ENCODE assay signal across 8 mouse cellular contexts in genomic region chr14:20694185-20694883, GRCm38 (mm10). TPM values are rescaled to one million over a fixed set of nuclear protein-coding genes. Genes with fewer than 3 reads are reported as not detected.
DNase-seq lines count a peak whose midpoint lies in the region; ATAC-seq and TF ChIP-seq lines count a peak whose summit lies in the region.

No protein-coding gene starts in this region.

- H3K4me2 ChIP-seq in intestine, embryonic 16.5 days (ENCODE audit: low read depth, low read length), result peak overlapping the region; percentile 84
- peak overlapping the region; percentile 80 for H3K4me2 ChIP-seq in midbrain, postnatal 0 days (ENCODE audit: low read depth, low read length, poor library complexity, severe bottlenecking)

- no peaks in the 10 kb centered on the region for H3K27me3 ChIP-seq in intestine, embryonic 16.5 days (replicated peaks; ENCODE audit: control insufficient read depth, insufficient read depth, low read length)
- no peaks in the 10 kb centered on the region for H3K27me3 ChIP-seq in midbrain, postnatal 0 days (ENCODE audit: insufficient read depth, low read length)

- TF ChIP-seq CTCF in gastrocnemius, adult 2 months (IDR thresholded peaks at IDR 0.05), result no peak
- no peak for TF ChIP-seq CTCF in midbrain, postnatal 0 days (IDR thresholded peaks at IDR 0.05)

- peak; percentile 40; the same call in 1 of the 2 replicates for ATAC-seq in erythroblast, adult 5-6 weeks (replicated peaks; ENCODE audit: low FRiP score, poor library complexity, severe bottlenecking)
- ATAC-seq in intestine, embryonic 16.5 days, result peak; percentile 27
- ATAC-seq in midbrain, postnatal 0 days (ENCODE audit: low FRiP score), result peak; percentile 19; the same call in 1 of the 2 replicates

- no peaks in the 10 kb centered on the region for H3K9me3 ChIP-seq in intestine, embryonic 16.5 days (ENCODE audit: control insufficient read depth, low read length)
- no peaks in the 10 kb centered on the region for H3K9me3 ChIP-seq in midbrain, postnatal 0 days (ENCODE audit: low read length)

- peaks cover 16% of the 10 kb centered on the region for H3K36me3 ChIP-seq in intestine, embryonic 16.5 days (ENCODE audit: control insufficient read depth, insufficient read depth, low read length)
- peaks cover 39% of the 10 kb centered on the region for H3K36me3 ChIP-seq in midbrain, postnatal 0 days (ENCODE audit: insufficient read depth, low read length)

- 43% methylated on average over 13 of the region's 13 CpGs for WGBS in intestine, embryonic 16.5 days
- 45% methylated on average over 13 of the region's 13 CpGs for WGBS in midbrain, postnatal 0 days

- no peak for DNase-seq in gastrocnemius, adult 2 months
- no peak for DNase-seq in gastrocnemius, adult 18-20 months (ENCODE audit: low spot score)
- peak; percentile 18 for DNase-seq in 3T3-L1 (ENCODE audit: low read depth, low spot score)
- peak; percentile 17 for DNase-seq in midbrain, postnatal 0 days (ENCODE audit: low spot score)
- no peak for DNase-seq in urinary bladder, adult 2 months (ENCODE audit: low spot score)
- no peak for DNase-seq in layer of hippocampus, postnatal 36 days

- intact Hi-C loops in gastrocnemius, adult 2 months (cut with DNase I), result no loop called here

- peak overlapping the region; percentile 95 for H3K27ac ChIP-seq in gastrocnemius, adult 2 months
- peak overlapping the region; percentile 99; the same call in 1 of the 2 replicates for H3K27ac ChIP-seq in intestine, embryonic 16.5 days (ENCODE audit: low read length)
- peak overlapping the region; percentile 96 for H3K27ac ChIP-seq in midbrain, postnatal 0 days (ENCODE audit: low read depth, low read length)

- H3K4me1 ChIP-seq in intestine, embryonic 16.5 days (ENCODE audit: control insufficient read depth, insufficient read depth, low read length), result peaks cover 24% of the 10 kb centered on the region
- H3K4me1 ChIP-seq in midbrain, postnatal 0 days (ENCODE audit: insufficient read depth, low read length), result peaks cover 12% of the 10 kb centered on the region; the same call in 1 of the 2 replicates

- peak overlapping the region; percentile 95 for H3K9ac ChIP-seq in intestine, embryonic 16.5 days (ENCODE audit: low read depth, low read length)
- peak overlapping the region; percentile 89 for H3K9ac ChIP-seq in midbrain, postnatal 0 days (replicated peaks; ENCODE audit: low read length, poor library complexity, severe bottlenecking)

- peak overlapping the region; percentile 89 for H3K4me3 ChIP-seq in gastrocnemius, adult 2 months
- peak overlapping the region; percentile 82 for H3K4me3 ChIP-seq in intestine, embryonic 16.5 days (ENCODE audit: low read length)
- H3K4me3 ChIP-seq in midbrain, postnatal 0 days (ENCODE audit: low read depth, low read length), result peak overlapping the region; percentile 86

RNA-seq across cellular contexts. Expression of gene Fut11, which starts 0.4 kb away (rescaled TPM):
- 1 to 10 TPM; 1.9 to 3.3 TPM for total RNA-seq in gastrocnemius, adult 2 months (2021)
- total RNA-seq in gastrocnemius, adult 18-20 months (2021), result 1 to 10 TPM; 1.8 to 2.1 TPM
- 2.5 and 9.2 TPM in 2 replicates for total RNA-seq in erythroblast, adult 5-6 weeks (2015; ENCODE audit: low replicate concordance)
- total RNA-seq in erythroblast, adult 5-6 weeks (2017; ENCODE audit: low replicate concordance), result 1.5 and 1.7 TPM in 2 replicates
- polyA plus RNA-seq in intestine, embryonic 16.5 days (2015; fragmentation: Nextera tagmentation; extraction: Ambion mirVana), result 15.0 and 16.0 TPM in 2 replicates
- total RNA-seq in midbrain, postnatal 0 days (2014; rRNA removed), result 21.0 and 22.8 TPM in 2 replicates
- polyA plus RNA-seq in midbrain, postnatal 0 days (2015; fragmentation: Nextera tagmentation; extraction: Ambion mirVana), result 23.0 and 23.7 TPM in 2 replicates
- polyA plus RNA-seq in urinary bladder, adult 2 months (2012; rRNA removed), result 17.1 and 17.2 TPM in 2 replicates
- total RNA-seq in layer of hippocampus, postnatal 36 days (2021), result 10 to 100 TPM; 15.1 to 16.4 TPM

RNA-seq across cellular contexts. Expression of gene Chchd1, which starts 8.5 kb away (rescaled TPM):
- total RNA-seq in gastrocnemius, adult 2 months (2021), result 100 to 1,000 TPM; 120 to 152 TPM
- 100 to 1,000 TPM; 126 to 132 TPM for total RNA-seq in gastrocnemius, adult 18-20 months (2021)
- 9.6 and 27.1 TPM in 2 replicates for total RNA-seq in erythroblast, adult 5-6 weeks (2015; ENCODE audit: low replicate concordance)
- 22.5 and 44.7 TPM in 2 replicates for total RNA-seq in erythroblast, adult 5-6 weeks (2017; ENCODE audit: low replicate concordance)
- 171 and 190 TPM in 2 replicates for polyA plus RNA-seq in intestine, embryonic 16.5 days (2015; fragmentation: Nextera tagmentation; extraction: Ambion mirVana)
- 122 and 180 TPM in 2 replicates for total RNA-seq in midbrain, postnatal 0 days (2014; rRNA removed)
- 186 and 195 TPM in 2 replicates for polyA plus RNA-seq in midbrain, postnatal 0 days (2015; fragmentation: Nextera tagmentation; extraction: Ambion mirVana)
- polyA plus RNA-seq in urinary bladder, adult 2 months (2012; rRNA removed), result 90.7 and 97.2 TPM in 2 replicates
- total RNA-seq in layer of hippocampus, postnatal 36 days (2021), result 10 to 100 TPM; 48.8 to 50.0 TPM

RNA-seq across cellular contexts. Expression of gene Zswim8, which starts 13.0 kb away (rescaled TPM):
- 10 to 100 TPM; 35.0 to 37.0 TPM for total RNA-seq in gastrocnemius, adult 2 months (2021)
- total RNA-seq in gastrocnemius, adult 18-20 months (2021), result 10 to 100 TPM; 27.3 to 36.0 TPM
- 17.8 and 32.3 TPM in 2 replicates for total RNA-seq in erythroblast, adult 5-6 weeks (2015; ENCODE audit: low replicate concordance)
- total RNA-seq in erythroblast, adult 5-6 weeks (2017; ENCODE audit: low replicate concordance), result 10.1 and 16.3 TPM in 2 replicates
- 21.8 and 23.3 TPM in 2 replicates for polyA plus RNA-seq in intestine, embryonic 16.5 days (2015; fragmentation: Nextera tagmentation; extraction: Ambion mirVana)
- 154 and 183 TPM in 2 replicates for total RNA-seq in midbrain, postnatal 0 days (2014; rRNA removed)
- 35.1 and 37.8 TPM in 2 replicates for polyA plus RNA-seq in midbrain, postnatal 0 days (2015; fragmentation: Nextera tagmentation; extraction: Ambion mirVana)
- 120 and 121 TPM in 2 replicates for polyA plus RNA-seq in urinary bladder, adult 2 months (2012; rRNA removed)
- total RNA-seq in layer of hippocampus, postnatal 36 days (2021), result 100 to 1,000 TPM; 154 to 187 TPM

RNA-seq across cellular contexts. Expression of gene Sec24c, which starts 20.2 kb away (rescaled TPM):
- 10 to 100 TPM; 73.8 to 76.3 TPM for total RNA-seq in gastrocnemius, adult 2 months (2021)
- total RNA-seq in gastrocnemius, adult 18-20 months (2021), result 10 to 100 TPM; 65.7 to 75.8 TPM
- total RNA-seq in erythroblast, adult 5-6 weeks (2015; ENCODE audit: low replicate concordance), result 20.8 and 32.6 TPM in 2 replicates
- total RNA-seq in erythroblast, adult 5-6 weeks (2017; ENCODE audit: low replicate concordance), result 60.1 and 67.7 TPM in 2 replicates
- polyA plus RNA-seq in intestine, embryonic 16.5 days (2015; fragmentation: Nextera tagmentation; extraction: Ambion mirVana), result 92.7 and 106 TPM in 2 replicates
- 90.2 and 141 TPM in 2 replicates for total RNA-seq in midbrain, postnatal 0 days (2014; rRNA removed)
- polyA plus RNA-seq in midbrain, postnatal 0 days (2015; fragmentation: Nextera tagmentation; extraction: Ambion mirVana), result 62.4 and 63.7 TPM in 2 replicates
- polyA plus RNA-seq in urinary bladder, adult 2 months (2012; rRNA removed), result 87.1 and 90.1 TPM in 2 replicates
- total RNA-seq in layer of hippocampus, postnatal 36 days (2021), result 100 to 1,000 TPM; 116 to 125 TPM

RNA-seq across cellular contexts. Expression of gene Synpo2l, which starts 26.2 kb away (rescaled TPM):
- 100 to 1,000 TPM; 142 to 187 TPM for total RNA-seq in gastrocnemius, adult 2 months (2021)
- 100 to 1,000 TPM; 141 to 171 TPM for total RNA-seq in gastrocnemius, adult 18-20 months (2021)
- total RNA-seq in erythroblast, adult 5-6 weeks (2015; ENCODE audit: low replicate concordance), result not detected in 2 replicates
- not detected in 2 replicates for total RNA-seq in erythroblast, adult 5-6 weeks (2017; ENCODE audit: low replicate concordance)
- 0.10 and 0.20 TPM in 2 replicates for polyA plus RNA-seq in intestine, embryonic 16.5 days (2015; fragmentation: Nextera tagmentation; extraction: Ambion mirVana)
- 0.09 and 0.33 TPM in 2 replicates for total RNA-seq in midbrain, postnatal 0 days (2014; rRNA removed)
- 0.12 and 0.28 TPM in 2 replicates for polyA plus RNA-seq in midbrain, postnatal 0 days (2015; fragmentation: Nextera tagmentation; extraction: Ambion mirVana)
- 0.10 and 0.25 TPM in 2 replicates for polyA plus RNA-seq in urinary bladder, adult 2 months (2012; rRNA removed)
- total RNA-seq in layer of hippocampus, postnatal 36 days (2021), result under 1 TPM; 0.15 TPM

Comparison
In these comparisons a context has a peak if more than half of its experiments do, and no peak if none do; other contexts are left out.
1. DNase-seq: peak in 3T3-L1 (single experiment) and midbrain, postnatal 0 days (single experiment); none in gastrocnemius, adult 2 months (single experiment), gastrocnemius, adult 18-20 months (single experiment), urinary bladder, adult 2 months (single experiment) and layer of hippocampus, postnatal 36 days (0 of 2).
2. Peak in every context shown above with its lines, with median percentiles within 50 percentile points of each other: H3K27ac ChIP-seq, H3K4me3 ChIP-seq and ATAC-seq.